Mouse (Mus musculus) right cerebral cortex, adult 2 months (tissue): ENCODE measurements around the gene Pgpep1.
A peak's percentile ranks its signal among the peaks of the same experiment; 100 is the strongest.

Experiments
- DNase-seq, 2 experiments: peaks; one replicate each; pipeline ENCODE4 v3.0.0; 2021 to 2022; ENCODE audit warnings: low spot score in 2 of 2

Gene Pgpep1

GRCm38 (mm10) chr8:70659604-70660272, 450 bp downstream of the Pgpep1 start:
- peak; percentile 60 to 62 for DNase-seq

DNA sequence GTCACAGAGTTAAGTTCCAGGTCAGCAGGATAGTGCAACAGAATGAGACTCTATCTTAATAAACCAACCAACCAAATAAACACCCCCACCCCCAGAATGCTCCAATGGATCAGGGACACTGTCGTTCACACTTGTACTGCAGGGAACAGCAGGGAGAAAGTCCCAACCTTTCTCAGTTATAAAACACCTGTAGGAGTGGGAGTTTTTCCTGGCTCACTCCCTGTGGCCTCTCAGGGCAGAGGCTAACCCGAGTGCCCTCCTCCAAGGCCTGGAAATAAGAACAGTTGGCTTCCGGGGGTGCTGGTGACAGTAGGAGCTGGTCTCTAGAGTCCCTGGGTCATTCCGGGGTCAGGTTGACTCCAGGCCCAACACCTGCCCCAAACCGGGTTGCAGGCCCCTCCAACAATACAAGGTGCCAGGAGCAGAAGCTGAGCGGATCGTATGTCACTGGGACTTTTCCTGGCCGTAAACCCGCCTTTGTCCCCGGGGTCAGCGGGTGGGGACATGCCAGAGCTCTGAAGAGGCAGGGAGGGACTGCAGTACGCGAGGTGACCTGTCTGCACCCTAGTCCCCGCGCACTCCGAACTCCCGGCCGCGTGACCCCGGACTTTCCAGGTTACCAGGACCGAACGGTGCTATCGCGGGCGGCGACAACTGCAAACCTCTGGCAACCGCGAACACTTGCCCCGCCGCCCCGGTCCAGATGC, 1.1 kb downstream of the Pgpep1 start:
- DNase-seq = peak in 1 of 2 experiments; percentile 28

GRCm38 (mm10) chr8:70657739-70658138, 2.4 kb downstream of the Pgpep1 start:
- DNase-seq = no peak

DNA sequence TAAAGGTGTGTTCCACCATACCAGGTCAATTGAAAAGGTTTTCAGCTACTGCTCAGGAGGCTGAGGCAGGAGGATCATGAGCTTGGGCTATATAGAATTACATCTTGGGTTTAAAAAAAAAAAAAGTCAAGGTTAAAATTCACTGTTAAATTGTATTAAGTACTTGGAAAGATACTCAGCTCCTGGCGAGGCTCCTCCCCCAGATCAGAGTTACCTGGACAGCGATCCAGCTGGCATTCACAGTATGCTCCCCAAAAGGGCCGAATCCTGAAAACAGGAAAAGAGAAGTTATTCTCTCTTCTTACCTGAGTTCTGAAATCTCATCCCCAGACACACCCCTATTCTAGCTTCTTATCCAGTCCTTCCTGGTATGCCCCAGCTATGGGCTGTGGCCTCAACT, 3.0 kb downstream of the Pgpep1 start:
- no peak for DNase-seq

DNA sequence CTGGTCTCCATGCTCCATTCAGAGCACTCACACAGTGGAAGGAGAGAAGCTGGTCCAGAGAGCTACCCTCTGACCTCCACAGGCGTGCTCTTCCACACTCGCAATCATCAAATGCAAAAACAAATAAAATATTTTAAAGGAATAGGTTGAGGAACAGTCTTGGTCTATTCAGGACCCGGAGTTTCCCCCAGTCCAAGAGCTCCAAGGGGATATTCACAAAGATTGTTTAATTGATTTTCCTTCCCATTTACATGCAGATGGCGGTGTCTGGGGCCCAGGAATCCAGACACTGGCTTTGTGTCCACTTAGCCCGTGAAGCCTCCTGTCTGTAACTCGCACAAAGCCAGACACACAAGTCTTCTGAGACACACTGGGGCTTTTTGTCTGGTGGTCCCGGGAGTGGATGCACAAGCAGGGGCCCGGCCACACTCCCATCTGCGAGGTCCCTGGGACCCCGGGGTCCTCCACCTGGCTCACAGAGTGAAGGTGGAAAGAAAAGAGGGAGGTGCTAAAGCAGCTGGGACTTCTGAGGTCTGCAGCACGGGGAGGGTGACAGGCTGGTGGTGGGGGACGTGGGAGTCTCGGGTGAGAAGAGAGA, 3.9 kb downstream of the Pgpep1 start:
- no peak for DNase-seq

- no peak for DNase-seq
These were observed 4.7 kb downstream of the Pgpep1 start for GRCm38 (mm10) chr8:70655469-70655868.

DNA sequence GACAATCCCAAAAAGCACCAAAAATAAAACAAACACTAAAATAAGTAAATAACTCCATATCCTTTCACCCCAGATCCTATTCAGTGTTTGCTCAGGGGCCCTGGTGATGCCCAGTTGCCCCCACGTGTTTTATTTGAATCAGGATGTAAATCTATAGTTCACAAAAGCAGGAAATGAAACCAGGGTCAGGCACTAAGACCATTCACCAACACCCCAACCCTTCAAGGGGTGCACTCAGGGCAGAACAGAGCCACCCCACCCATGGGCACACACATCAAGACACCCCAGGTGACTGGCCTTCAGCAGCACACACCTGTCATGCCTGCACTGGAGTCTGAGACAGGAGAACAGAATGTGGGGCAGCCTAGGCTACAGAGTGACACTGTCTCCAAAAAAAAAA, 6.1 kb downstream of the Pgpep1 start:
- no peak for DNase-seq

DNA sequence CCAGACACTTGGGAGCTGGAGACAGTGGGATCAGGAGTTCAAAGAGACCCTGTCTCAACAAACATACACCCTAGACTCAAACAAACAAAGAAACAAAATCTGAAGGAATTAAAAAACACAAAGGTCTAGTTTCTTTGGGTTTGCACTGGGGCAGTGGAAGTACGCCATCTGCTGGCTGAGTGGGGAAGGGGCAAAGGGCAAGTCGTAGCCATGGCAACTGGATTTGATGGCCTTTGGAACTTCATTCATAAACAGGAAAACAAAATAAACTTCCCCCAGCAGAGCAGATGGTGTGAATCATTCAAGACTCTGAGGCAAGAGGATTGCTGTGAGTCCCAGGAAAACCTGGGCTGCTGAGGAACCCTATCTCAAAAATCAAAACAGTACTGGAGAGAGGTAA, 7.0 kb downstream of the Pgpep1 start:
- peak; percentile 34 to 38 for DNase-seq

- no peak for DNase-seq
These were observed 9.8 kb downstream of the Pgpep1 start for GRCm38 (mm10) chr8:70650351-70650750.

DNA sequence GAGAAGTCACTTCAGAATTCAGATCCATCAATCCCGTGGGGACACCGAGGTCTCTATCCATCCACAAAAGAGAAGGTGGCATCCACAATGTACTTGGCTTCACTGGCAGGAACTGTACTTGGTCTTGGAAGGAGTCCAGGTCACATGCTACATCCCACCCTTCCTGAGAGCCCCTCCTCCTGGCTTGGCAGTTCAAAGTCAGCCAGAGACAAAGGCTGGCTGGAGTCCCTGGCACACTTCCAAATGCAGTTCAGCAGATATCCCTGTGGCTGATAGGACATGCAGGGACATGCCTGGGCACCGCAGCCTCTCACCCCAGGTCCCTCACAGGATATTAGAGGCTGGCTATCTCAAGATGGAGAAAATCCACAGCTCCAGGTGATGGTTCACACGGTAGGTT, 10.9 kb downstream of the Pgpep1 start:
- DNase-seq = peak in 1 of 2 experiments; percentile 17

DNA sequence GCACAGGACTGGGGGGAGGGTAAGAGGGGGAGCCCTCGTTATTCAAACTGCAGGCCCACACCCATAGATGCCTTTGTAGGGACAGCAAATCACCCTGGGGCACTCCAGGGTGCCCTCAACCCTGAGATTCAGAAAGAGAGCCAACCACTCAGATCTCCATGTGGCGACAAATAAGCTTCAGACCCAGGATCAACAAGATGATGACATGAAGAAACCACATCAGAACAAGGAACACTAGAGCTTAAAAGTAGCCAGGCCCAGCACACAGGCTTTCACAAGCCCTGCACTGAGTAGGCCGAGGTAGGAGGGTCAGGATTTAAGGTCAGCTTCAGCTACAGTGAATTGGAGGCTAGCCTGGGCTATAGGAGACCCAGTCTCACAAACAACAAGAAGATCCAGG, 11.3 kb downstream of the Pgpep1 start:
- no peak for DNase-seq

DNA sequence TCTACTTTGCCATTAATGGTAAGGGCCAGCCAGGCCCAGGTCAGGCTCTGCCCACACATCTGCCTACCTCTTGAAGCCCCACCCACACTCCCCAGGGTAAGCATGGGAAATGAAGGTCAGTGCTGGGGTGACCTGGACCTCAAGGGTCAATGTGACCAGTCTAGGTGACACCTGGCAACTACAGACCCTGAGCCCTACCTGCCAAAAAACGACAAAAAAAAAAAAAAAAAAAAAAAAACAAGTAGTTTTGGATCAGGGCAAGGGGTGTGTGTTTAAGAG, 12.1 kb downstream of the Pgpep1 start:
- DNase-seq = no peak

- no peak for DNase-seq
These were observed 12.6 kb downstream of the Pgpep1 start for GRCm38 (mm10) chr8:70647343-70648163.

DNA sequence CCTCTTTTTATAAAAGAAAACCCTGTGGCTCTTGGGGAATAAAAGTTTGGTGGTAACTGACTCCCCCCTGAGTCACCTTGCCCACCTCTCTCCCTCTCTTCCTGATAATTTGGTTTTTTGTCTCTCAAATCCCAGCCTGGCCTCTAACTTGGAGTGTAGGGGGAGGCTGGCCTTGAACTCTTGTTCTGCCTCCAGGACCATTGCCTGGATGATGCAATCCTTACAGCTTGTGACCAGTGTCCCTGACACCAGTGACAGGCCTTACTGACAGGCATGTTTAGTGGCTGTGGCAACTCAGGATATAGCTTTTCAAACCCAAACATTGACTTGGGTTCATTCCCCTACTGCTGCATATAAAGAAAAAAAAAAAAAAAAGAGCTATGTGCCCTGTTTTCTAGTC, 13.4 kb downstream of the Pgpep1 start:
- DNase-seq = no peak

DNA sequence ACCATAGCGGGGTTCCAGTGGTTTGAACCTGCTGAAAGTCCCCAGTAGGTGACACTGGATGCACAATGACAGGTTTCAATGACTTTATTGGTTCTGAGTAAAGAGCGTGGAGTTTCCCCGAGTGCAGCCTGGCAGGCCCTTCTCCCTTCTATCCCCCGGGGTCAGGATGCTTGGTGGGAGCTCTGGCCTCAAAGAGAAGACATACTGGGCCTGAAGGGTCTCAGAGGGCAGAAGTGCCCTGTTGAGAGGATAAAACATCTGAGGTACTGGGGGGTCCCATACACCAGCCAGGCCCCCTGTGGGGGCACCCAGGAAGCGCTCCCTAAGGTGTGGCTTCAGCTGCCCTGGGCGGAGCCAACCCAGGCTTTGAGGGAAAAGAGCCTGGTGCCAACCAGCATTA, 13.8 kb downstream of the Pgpep1 start:
- no peak for DNase-seq

GRCm38 (mm10) chr8:70645501-70646224, 14.5 kb downstream of the Pgpep1 start:
- no peak for DNase-seq

- DNase-seq = no peak
These were observed 16.1 kb downstream of the Pgpep1 start for GRCm38 (mm10) chr8:70644065-70644464.

GRCm38 (mm10) chr8:70643019-70643418, 17.2 kb downstream of the Pgpep1 start:
- no peak for DNase-seq

GRCm38 (mm10) chr8:70638752-70639151, 21.4 kb downstream of the Pgpep1 start:
- DNase-seq = no peak

GRCm38 (mm10) chr8:70636838-70637237, 23.4 kb downstream of the Pgpep1 start:
- no peak for DNase-seq

DNA sequence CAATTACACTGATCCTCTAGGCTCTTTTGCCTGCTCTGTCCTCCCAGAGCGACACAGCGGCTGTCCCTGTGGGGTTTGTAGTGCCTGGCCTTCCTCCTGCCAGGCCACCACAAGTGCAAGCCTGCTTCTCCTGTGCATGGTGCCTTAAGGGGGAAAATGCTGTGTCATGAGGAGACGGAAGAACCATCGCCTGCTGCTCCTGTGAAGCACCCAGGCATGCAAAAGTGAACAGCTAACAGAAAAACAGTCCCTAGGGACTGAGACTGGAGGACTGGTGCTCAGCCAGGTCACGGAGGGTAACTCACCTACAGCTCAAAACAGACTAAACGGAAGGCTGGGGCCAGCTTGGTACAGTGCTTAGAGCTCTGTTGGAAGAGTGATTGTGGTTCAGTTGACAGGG, 24.7 kb downstream of the Pgpep1 start:
- DNase-seq = no peak

GRCm38 (mm10) chr8:70634066-70634465, 26.1 kb downstream of the Pgpep1 start:
- no peak for DNase-seq
